Mouse (Mus musculus): ENCODE measurements around the gene Ppa1. TPM values are rescaled to one million over a fixed set of nuclear protein-coding genes. Genes with fewer than 3 reads are reported as not detected.
"Not testable (repeated sequence)": the region's sequence is repeated elsewhere in the genome, so short reads cannot be mapped to it uniquely, and the experiment has no call there.

Gene Ppa1
- 112 TPM for polyA plus RNA-seq (2021)

DNA sequence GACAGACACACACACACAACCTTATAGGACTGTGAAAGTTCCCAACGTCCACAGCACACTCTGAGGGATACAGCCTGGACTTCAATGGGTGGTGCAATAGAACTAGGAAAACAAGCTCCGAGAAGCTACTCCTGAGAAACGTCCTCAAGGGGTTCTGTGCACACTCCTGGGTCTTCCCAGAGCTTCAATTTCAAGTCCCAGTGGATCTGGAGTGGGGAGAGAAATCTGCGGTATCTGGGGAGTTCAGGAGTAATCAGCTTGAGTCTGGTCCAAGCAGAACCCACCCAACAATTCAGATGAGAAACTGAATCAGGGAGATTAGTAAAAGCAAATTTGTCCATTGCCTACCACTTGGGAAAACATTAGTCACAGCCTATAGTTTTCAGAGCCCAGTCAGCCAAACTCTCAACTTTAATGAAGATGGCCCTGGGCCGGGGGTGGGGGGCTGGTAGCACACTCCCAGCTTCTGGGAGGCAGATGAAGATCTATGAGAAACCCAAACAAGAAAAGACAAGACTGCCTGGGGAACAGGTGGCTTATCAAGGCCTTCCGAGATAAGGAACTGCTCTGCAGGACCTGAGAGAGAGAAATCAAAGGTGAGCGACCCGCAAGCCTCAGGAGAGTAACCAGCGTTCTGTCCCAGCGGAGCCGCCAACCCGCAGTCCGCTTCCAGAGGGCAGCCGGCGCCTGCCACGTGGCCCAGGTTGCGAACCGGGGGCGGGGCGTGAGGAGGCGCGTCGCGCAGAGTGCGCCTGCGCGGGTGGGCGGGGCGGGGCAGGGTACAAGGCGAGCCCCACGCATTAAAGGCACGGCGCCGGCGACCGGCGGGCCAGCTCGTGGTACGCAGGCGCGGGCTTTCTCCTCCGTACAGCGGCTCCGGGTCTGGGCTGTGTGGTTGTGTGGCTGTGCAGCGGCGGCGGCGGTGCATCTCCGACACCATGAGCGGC, at the start of gene Ppa1:
Gene Ppa1, plus strand, starts transcription at position 763 of the 947 bp plus-strand sequence.
- peak; percentile 91 for ATAC-seq
- DNase-seq (ENCODE audit: low read depth, low spot score), result no peak
- in situ Hi-C loops (cut with MboI; ENCODE audit: low pct_unique_long_range_greater_than_20kb), result no loop called here
- H3K27me3 ChIP-seq, result no peaks in the 10 kb centered on the region
- CTCF ChIA-PET, result interaction anchor here (1.3 to 1.7 kb wide), 2 partner anchors 14 to 20 kb away, joined by 4 read pairs; no protein-coding TSS in a partner anchor
- TF ChIP-seq CTCF (IDR thresholded peaks at IDR 0.05), result no peak
- POLR2A ChIA-PET, result interaction anchor here (1.0 to 2.1 kb wide), 2 partner anchors 14 to 21 kb away, joined by 3 to 6 read pairs; no protein-coding TSS in a partner anchor

DNA sequence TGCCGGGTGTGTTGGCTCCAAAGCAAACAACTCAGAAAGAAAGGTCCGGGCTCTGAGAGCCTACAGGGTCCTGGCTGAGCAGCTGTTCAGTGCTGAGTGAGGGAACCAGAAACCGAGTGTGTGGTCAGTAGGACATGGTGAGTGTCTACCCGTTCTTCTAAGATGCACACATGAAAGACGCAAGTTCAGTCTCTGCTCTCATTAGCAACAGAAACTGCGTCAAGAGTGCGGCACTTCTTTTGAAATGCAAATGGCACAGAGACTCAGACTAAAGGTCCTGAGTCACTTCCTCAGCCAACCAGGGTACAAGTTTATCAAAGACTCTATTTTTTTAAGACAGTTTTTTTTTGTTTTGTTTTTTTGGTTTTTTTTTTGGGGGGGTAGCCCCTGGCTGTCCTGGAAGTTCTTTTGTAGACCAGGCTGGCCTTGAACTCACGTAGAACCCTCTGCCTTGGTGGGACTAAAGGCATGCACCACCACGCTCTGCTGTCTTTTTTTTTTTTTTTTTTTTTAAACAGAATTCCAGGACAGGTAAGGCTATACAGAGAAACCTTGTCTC, 48.7 kb upstream of the Ppa1 start:
- TF ChIP-seq CTCF (IDR thresholded peaks at IDR 0.05), result no peak
- CTCF ChIA-PET, result no interaction called here
- POLR2A ChIA-PET, result interaction anchor here (0.7 kb wide), 1 partner anchor 79 kb away, joined by 5 read pairs; no protein-coding TSS in a partner anchor
- H3K27me3 ChIP-seq, result no peaks in the 10 kb centered on the region
- DNase-seq (ENCODE audit: low read depth, low spot score) (no peak), ATAC-seq (no peak)
- in situ Hi-C loops (cut with MboI; ENCODE audit: low pct_unique_long_range_greater_than_20kb), result loop anchor here (5.0 kb wide), 2 partner anchors 107 to 132 kb away; no protein-coding TSS in a partner anchor

DNA sequence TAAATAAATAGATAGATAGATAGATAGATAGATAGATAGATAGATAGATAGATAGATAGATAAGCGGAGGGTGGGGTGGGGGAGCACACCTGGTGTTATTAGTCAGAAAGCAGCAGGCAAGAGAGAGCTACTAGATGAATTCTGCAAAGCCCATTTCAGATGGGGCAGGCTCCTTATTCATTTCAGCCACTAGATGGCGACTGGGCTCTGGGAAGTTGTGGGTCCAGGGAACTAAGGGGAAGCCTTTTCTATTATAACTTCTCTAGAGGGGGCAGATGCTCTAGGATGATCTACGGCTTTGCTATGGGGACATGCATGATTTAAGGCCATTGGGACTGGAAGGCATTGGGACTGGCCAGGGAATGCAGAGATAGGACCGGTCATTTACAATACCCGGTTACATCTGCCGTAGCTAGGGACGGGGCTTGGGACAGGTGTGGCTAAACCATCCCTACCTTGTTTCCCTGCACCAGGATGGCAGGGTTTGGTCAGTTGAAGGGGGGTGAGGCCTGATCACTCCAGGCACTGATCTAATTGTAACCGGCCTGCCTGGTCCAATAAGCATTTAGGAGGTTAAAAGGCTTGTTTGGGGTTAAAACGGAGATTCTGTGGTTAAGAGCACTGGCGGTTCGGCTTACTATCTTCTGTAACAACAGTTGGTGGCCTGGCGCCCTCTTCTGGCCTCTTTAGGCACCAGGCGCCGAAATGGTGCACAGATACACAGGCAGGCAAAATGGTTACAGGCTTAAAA, 45.9 kb upstream of the Ppa1 start:
- peak; percentile 54 for ATAC-seq
- TF ChIP-seq CTCF (IDR thresholded peaks at IDR 0.05), result peak; percentile 89
- DNase-seq (ENCODE audit: low read depth, low spot score), result no peak
- ChIA-PET POLR2A (interaction anchor here (0.6 to 0.7 kb wide), 2 partner anchors 34 to 138 kb away, joined by 3 read pairs; no protein-coding TSS in a partner anchor), CTCF (interaction anchor here (0.8 to 4.3 kb wide), 18 partner anchors 9 to 145 kb away, joined by 3 to 22 read pairs (median 4); no protein-coding TSS in a partner anchor)
- H3K27me3 ChIP-seq, result no peaks in the 10 kb centered on the region
- in situ Hi-C loops (cut with MboI; ENCODE audit: low pct_unique_long_range_greater_than_20kb), result loop anchor here (5.0 kb wide), 2 partner anchors 110 to 135 kb away; no protein-coding TSS in a partner anchor

DNA sequence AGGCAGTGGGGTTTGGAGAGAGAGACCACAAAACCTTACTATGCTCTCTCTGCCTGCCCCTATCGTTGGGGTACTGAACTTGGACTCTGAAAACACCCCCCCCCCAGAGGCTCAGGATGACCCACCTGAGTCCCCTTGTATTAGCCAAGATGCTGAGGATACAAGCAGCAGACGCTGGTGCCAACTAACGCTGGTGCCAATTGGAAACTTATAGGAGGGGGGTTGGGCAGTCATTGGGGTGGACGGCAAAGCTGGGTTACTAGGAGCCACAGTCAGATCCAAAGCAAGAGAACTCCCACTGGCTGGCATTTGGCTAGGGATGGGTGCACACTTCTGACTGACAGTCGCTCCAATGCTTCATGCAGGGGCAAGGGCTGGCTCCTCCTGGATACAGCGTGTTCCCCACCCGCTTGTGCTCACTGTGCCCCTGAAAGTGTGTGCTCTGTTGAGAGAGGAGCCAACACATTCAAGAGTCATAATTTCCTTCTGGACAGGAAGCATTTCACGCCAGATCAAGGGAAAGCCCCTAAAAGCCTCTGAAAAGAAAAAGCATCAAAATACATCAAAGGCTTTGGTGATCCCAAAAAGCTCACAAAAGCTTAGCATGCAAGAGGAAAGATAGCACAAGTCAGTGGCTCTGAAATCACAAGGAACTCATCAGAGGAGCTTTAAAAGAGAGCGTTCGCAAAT, 43.8 kb upstream of the Ppa1 start:
- no peak for TF ChIP-seq CTCF (IDR thresholded peaks at IDR 0.05)
- no peak for ATAC-seq
- ChIA-PET CTCF (interaction anchor here (0.8 to 5.1 kb wide), 8 partner anchors 18 to 137 kb away, joined by 3 to 23 read pairs (median 4); no protein-coding TSS in a partner anchor), POLR2A (no interaction called here)
- in situ Hi-C loops (cut with MboI; ENCODE audit: low pct_unique_long_range_greater_than_20kb), result loop anchor here (5.0 kb wide), 4 partner anchors 53 to 137 kb away; no protein-coding TSS in a partner anchor
- no peak for DNase-seq (ENCODE audit: low read depth, low spot score)
- H3K27me3 ChIP-seq, result no peaks in the 10 kb centered on the region

DNA sequence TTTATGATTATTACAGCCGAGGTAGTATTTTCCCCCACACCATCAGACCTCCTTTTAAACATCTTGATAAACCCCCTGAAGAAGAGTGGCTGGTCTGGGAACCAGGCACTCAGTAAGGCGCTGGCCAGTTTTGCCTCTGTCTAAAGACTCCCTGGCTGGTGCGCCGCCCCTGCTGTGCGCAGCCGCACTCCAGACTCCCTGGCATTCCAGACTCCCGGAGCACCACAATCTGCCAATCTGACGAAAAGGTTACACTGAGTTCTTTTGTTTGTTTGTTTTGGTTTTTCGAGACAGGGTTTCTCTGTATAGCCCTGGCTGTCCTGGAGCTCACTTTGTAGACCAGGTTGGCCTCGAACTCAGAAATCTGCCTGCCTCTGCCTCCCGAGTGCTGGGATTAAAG, 43.0 kb upstream of the Ppa1 start:
- H3K27me3 ChIP-seq; DNase-seq (ENCODE audit: low read depth, low spot score); ATAC-seq; POLR2A ChIA-PET: not testable (repeated sequence)
- in situ Hi-C loops (cut with MboI; ENCODE audit: low pct_unique_long_range_greater_than_20kb), result loop anchor here (5.0 kb wide), 2 partner anchors 52 to 127 kb away; no protein-coding TSS in a partner anchor
- CTCF ChIA-PET, result interaction anchor here (0.8 to 5.1 kb wide), 8 partner anchors 12 to 138 kb away, joined by 3 to 23 read pairs (median 4); no protein-coding TSS in a partner anchor

DNA sequence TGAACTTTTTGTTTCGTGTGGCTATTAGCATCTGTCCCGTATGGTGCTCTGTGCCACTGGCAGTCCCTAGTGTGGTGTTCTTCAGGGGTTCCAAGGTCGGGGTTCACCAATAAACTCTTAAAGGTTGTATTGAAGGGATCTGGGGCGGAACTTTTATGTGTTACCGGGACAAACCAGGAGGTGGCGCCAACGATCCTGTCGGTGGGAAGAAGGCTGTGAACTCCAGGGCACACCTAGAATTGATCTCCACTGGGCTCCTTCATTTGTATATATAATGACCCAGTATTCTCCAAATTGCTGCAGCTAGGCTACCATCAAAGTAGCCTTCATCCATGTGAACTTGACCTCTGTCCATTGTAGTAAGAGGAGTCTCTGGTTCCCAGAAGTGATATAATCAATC, 42.5 kb upstream of the Ppa1 start:
- TF ChIP-seq CTCF (IDR thresholded peaks at IDR 0.05), result peak; percentile 89
- no peak for DNase-seq (ENCODE audit: low read depth, low spot score)
- ATAC-seq, result no peak
- in situ Hi-C loops (cut with MboI; ENCODE audit: low pct_unique_long_range_greater_than_20kb), result loop anchor here (5.0 kb wide), 2 partner anchors 51 to 126 kb away; no protein-coding TSS in a partner anchor
- no peaks in the 10 kb centered on the region for H3K27me3 ChIP-seq
- CTCF ChIA-PET, result interaction anchor here (0.8 to 5.1 kb wide), 9 partner anchors 12 to 139 kb away, joined by 3 to 23 read pairs (median 4); no protein-coding TSS in a partner anchor
- POLR2A ChIA-PET, result no interaction called here

DNA sequence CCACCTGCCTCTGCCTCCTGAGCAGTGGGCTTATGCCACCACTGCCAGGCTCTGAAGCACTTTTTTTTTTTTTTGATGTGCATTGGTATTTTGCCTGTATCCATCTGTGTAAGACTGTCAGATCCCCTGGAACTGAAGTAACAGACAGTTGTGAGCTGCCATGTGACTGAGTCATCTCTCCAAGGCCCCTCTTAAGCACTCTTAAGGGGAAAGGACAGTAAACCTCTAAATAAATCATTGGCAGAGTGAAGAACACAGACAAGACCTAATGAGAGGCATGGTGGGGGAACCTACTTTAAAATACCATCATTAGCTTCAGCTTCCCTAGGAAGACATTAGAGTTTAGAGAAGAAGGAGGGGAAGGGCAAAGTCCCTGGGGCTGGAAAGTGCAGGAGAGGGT, 40.1 kb upstream of the Ppa1 start:
- CTCF ChIA-PET, result interaction anchor here (0.8 to 5.1 kb wide), 5 partner anchors 8 to 56 kb away, joined by 3 to 23 read pairs (median 3); no protein-coding TSS in a partner anchor
- no peaks in the 10 kb centered on the region for H3K27me3 ChIP-seq
- ATAC-seq, result no peak
- no peak for TF ChIP-seq CTCF (IDR thresholded peaks at IDR 0.05)
- in situ Hi-C loops (cut with MboI; ENCODE audit: low pct_unique_long_range_greater_than_20kb), result loop anchor here (5.0 kb wide), 2 partner anchors 49 to 124 kb away; no protein-coding TSS in a partner anchor
- POLR2A ChIA-PET, result interaction anchor here (0.7 kb wide), 1 partner anchor 14 kb away, joined by 3 read pairs; no protein-coding TSS in a partner anchor
- DNase-seq (ENCODE audit: low read depth, low spot score), result no peak

DNA sequence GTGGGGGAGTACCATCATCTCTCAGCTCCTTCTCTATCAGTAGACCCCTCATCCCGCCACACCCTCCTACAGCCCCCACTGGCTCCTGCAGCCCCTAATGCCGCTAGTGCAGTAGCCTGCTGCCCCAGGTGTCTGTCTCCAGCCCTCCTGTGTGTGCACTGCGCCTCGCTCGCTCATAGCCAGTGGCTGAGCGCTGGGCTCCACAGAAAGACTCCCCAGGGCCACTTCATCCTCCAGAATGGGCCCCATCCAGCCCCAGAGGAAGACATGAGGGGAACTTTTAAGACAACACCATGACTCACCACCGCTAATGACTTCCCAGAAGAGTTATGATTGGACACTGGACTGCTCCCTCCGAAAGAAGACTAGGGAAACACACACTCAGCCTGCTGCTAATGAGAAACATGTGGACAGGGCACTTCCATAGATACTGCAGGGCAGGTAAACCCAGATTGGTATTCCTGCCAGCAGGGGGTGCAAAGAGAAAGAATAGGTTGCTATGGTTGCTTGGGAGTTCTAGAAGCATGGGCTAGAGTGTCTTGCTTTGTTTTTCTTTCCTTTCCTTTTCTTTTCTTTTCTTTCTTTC, 37.6 kb upstream of the Ppa1 start:
- no peaks in the 10 kb centered on the region for H3K27me3 ChIP-seq
- POLR2A ChIA-PET, result no interaction called here
- CTCF ChIA-PET, result interaction anchor here (0.9 to 1.3 kb wide), 4 partner anchors 41 to 50 kb away, joined by 3 to 6 read pairs (median 4); no protein-coding TSS in a partner anchor
- peak; percentile 58 for TF ChIP-seq CTCF (IDR thresholded peaks at IDR 0.05)
- peak; percentile 44 for ATAC-seq
- no peak for DNase-seq (ENCODE audit: low read depth, low spot score)
- in situ Hi-C loops (cut with MboI; ENCODE audit: low pct_unique_long_range_greater_than_20kb), result no loop called here

DNA sequence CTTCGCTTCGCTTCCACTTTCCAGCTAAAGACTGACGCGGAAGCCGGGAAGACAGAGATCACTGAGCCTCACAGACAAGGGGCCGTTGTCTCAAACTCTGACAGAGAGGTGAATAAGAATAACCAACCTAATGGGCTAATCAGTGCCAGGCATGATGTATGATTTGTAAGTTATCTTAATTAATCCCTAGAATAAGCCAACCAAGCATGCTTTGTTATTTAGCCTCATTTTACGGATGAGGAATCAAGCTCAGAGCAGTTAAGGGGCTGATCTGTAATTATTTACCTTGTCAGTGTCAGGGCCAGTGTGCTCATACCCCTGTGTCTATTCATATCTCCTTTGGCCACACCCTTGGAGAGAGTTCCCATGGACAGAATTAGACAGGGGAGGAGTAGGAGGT, 34.0 kb upstream of the Ppa1 start:
- CTCF ChIA-PET, result no interaction called here
- H3K27me3 ChIP-seq, result no peaks in the 10 kb centered on the region
- DNase-seq (ENCODE audit: low read depth, low spot score) (no peak), ATAC-seq (no peak)
- TF ChIP-seq CTCF (IDR thresholded peaks at IDR 0.05), result no peak
- in situ Hi-C loops (cut with MboI; ENCODE audit: low pct_unique_long_range_greater_than_20kb), result no loop called here
- POLR2A ChIA-PET, result interaction anchor here (1.2 kb wide), 1 partner anchor 13 kb away, joined by 4 read pairs; no protein-coding TSS in a partner anchor
